In genomic region chr8:92364148-92364775, GRCm38 (mm10) we compare ENCODE assay signal across 8 mouse cellular contexts. TPM values are rescaled to one million over a fixed set of nuclear protein-coding genes. Genes with fewer than 3 reads are reported as not detected.
DNase-seq lines count a peak whose midpoint lies in the region; ATAC-seq and TF ChIP-seq lines count a peak whose summit lies in the region.

No protein-coding gene starts in this region.

- peak; percentile 49 for DNase-seq in gastrocnemius, adult 2 months
- no peak for DNase-seq in gastrocnemius, postnatal 25 days
- DNase-seq in adrenal gland, adult 2 months = peak; percentile 31
- peak; percentile 52 for DNase-seq in gastrocnemius, postnatal 10 days
- peak; percentile 36 for DNase-seq in kidney, adult 11 months
- DNase-seq in lung, adult 2 months = peak; percentile 83
- DNase-seq in left cerebral cortex, adult 11 months (ENCODE audit: low spot score) = no peak

- H3K4me3 ChIP-seq in gastrocnemius, adult 2 months = peak overlapping the region; percentile 20
- peak overlapping the region; percentile 31 for H3K4me3 ChIP-seq in lung, adult 2 months (replicated peaks; ENCODE audit: extremely low read depth, low read depth, low read length)
- H3K4me3 ChIP-seq in neural tube, embryonic 13.5 days = peak overlapping the region; percentile 31

- TF ChIP-seq CTCF in gastrocnemius, adult 2 months (IDR thresholded peaks at IDR 0.05) = peak; percentile 53
- TF ChIP-seq CTCF in lung, adult 2 months (IDR thresholded peaks at IDR 0.05; ENCODE audit: insufficient read depth, low read length) = no peak

- 9% methylated on average over 20 of the region's 20 CpGs for WGBS in lung, adult 2 months
- WGBS in neural tube, embryonic 13.5 days = 3% methylated on average over 20 of the region's 20 CpGs

- no peaks in the 10 kb centered on the region; the same call in 1 of the 2 replicates for H3K4me1 ChIP-seq in lung, adult 2 months (ENCODE audit: control insufficient read depth, insufficient read depth, low read length)
- H3K4me1 ChIP-seq in neural tube, embryonic 13.5 days (replicated peaks) = peaks cover 66% of the 10 kb centered on the region

- H3K27me3 ChIP-seq in neural tube, embryonic 13.5 days = peaks cover 85% of the 10 kb centered on the region

- TF ChIP-seq POLR2A in lung, adult 2 months (IDR thresholded peaks at IDR 0.05; ENCODE audit: borderline replicate concordance, extremely low read depth, low read depth, low read length) = no peak

- no peak for ATAC-seq in neural tube, embryonic 13.5 days (ENCODE audit: low read depth)

- no peaks in the 10 kb centered on the region for H3K9me3 ChIP-seq in neural tube, embryonic 13.5 days

- peak overlapping the region; percentile 61 for H3K9ac ChIP-seq in neural tube, embryonic 13.5 days

- intact Hi-C loops in gastrocnemius, adult 2 months (cut with DNase I) = loop anchor here (10.0 kb wide), 2 partner anchors 241 to 1049 kb away; partner anchors contain the start of genes Fto and Rpgrip1l

- H3K27ac ChIP-seq in gastrocnemius, adult 2 months = no peak overlapping the region
- peak overlapping the region; percentile 47; the same call in 1 of the 2 replicates for H3K27ac ChIP-seq in neural tube, embryonic 13.5 days (replicated peaks)

- no peaks in the 10 kb centered on the region for H3K36me3 ChIP-seq in neural tube, embryonic 13.5 days

- peak overlapping the region; percentile 52 for H3K4me2 ChIP-seq in neural tube, embryonic 13.5 days

RNA-seq across cellular contexts. Expression of gene Irx5, which starts 6.8 kb away (rescaled TPM):
- not detected for total RNA-seq in gastrocnemius, adult 2 months (2021)
- total RNA-seq in gastrocnemius, postnatal 25 days (2021) = 1 to 10 TPM in 1 of 2 experiments, not detected in 1; 7.7 TPM
- total RNA-seq in adrenal gland, adult 2 months (2021) = 1 to 10 TPM; 2.6 to 3.1 TPM
- polyA plus RNA-seq in adrenal gland, adult 2 months (2012; rRNA removed) = 7.5 and 10.8 TPM in 2 replicates
- total RNA-seq in gastrocnemius, postnatal 10 days (2021) = 1 to 10 TPM in 1 of 2 experiments, under 1 TPM in 1; 0.09 to 1.7 TPM
- polyA plus RNA-seq in lung, adult 2 months (2012; rRNA removed) = 34.3 and 43.7 TPM in 2 replicates
- 8.5 and 9.9 TPM in 2 replicates for polyA plus RNA-seq in neural tube, embryonic 13.5 days (2015; fragmentation: Nextera tagmentation; extraction: Ambion mirVana)

Comparison
In these comparisons a context has a peak if more than half of its experiments do, and no peak if none do; other contexts are left out.
1. DNase-seq: peak in gastrocnemius, adult 2 months (single experiment), adrenal gland, adult 2 months (single experiment), gastrocnemius, postnatal 10 days (single experiment), kidney, adult 11 months (single experiment) and lung, adult 2 months (single experiment); none in gastrocnemius, postnatal 25 days (single experiment) and left cerebral cortex, adult 11 months (single experiment).
2. Peak in every context shown above with its lines, with median percentiles within 50 percentile points of each other: H3K4me3 ChIP-seq.